Mouse (Mus musculus) 416B (cell line): Measurements from ENCODE around the gene Cacna2d3.
A peak's percentile ranks its signal among the peaks of the same experiment; 100 is the strongest.

Experiments used
- DNase-seq: peaks from one replicate; pipeline ENCODE4 v3.0.0; 2011; ENCODE audit warnings: low read depth

Gene Cacna2d3

DNA sequence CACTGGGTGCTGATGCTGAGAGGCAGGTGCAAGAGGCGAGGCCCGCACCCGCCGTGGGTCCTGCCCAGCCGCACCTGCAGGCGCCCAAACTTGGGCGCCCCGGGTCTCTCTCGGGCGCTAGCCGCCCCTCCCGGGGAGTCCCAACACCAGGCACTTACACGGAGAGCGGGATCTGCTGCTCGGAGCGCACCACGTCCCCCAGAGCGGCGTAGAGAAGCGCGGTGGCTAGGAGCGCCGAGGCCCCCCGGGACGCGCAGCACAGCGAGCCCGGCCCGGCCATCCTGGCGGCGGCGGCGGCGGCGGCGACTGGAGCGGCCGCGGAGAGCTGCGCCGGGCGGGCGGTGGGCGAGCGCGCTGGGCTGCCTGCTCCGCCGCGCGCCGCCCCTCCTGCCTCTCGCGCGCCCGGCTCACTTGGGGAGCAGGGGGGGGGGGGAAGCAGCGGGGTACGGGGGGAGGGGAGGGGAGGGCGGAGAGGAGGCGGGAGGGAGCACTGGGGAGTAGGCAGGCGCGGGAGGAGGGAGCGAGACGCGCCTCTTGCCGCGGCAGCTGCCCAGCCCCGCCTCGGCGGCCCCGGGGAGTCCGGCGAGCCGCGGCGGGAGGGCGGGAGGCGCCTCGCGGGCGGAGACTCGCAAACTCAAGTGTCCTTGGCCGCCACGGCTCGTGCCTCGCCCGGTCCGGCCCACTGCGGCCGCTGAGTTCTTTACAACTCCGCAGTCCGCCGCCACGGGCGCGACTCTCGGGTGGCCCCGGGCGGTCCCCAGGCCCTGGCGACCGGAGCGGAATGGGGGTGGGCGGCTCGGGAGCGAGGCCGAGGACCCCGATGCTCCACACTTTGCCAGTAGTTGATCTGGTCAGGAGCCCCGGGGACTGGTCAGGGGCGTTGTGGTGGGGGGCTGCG, at the start of gene Cacna2d3:
Gene Cacna2d3, minus strand, starts transcription at position 377 of the 898 bp plus-strand sequence.
- no peak for DNase-seq

DNA sequence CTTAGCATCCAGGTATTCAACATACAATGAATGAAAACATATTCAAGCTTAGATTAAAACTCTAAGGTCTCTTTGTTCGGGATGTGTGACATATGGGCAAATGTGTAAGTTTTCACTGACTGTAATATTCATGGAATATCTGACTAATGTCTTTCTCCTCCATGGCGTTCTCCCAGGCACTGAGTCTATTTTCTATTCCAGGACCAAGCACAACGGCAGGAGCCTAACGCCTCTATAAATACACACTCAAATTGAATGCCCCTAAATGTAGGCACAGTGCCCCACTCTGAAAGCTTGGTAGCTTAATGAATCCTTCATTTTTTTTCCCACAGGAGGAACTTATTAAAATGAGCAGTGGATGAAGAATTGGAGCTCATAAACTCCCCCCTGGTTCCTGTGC, 47.8 kb upstream of the Cacna2d3 start:
- no peak for DNase-seq

DNA sequence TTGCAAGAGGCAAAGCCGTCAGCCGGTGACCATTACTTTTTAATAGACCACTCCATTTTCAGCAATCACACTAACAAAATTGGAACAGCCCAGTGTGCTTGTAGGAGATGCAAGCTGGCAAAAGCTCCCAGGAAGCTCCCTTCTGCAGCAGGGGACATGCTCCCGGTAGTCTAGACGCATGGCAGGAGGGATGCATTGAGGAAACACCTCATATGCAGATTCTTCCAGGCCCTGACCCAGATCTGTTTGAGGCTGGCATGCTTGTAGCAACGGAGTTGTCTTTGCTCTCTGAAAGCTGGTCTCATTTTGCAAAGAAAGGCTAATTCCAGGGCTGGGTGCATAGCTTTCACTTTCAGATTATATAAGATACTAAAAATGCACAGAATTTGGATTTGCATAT, 31.2 kb upstream of the Cacna2d3 start:
- DNase-seq, result no peak

DNA sequence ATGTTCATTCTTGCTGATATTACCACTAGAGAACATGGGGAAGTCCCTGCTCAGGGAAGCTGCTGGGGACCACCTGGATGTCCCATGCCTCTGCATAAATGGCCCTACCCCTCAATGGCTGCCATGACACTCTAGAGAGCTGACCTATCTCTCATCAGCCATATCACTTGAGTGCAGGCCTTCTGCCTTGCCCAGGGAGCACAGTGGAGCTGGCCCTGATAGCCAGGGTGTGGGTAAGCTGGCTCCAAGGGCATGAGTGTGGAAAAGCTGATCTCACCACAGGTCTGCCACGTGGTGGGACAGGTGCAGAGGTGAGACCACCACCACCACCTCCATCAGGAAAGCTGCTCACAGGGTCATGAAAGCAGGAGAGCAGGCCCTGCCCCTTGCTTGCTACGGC, 17.1 kb upstream of the Cacna2d3 start:
- no peak for DNase-seq

DNA sequence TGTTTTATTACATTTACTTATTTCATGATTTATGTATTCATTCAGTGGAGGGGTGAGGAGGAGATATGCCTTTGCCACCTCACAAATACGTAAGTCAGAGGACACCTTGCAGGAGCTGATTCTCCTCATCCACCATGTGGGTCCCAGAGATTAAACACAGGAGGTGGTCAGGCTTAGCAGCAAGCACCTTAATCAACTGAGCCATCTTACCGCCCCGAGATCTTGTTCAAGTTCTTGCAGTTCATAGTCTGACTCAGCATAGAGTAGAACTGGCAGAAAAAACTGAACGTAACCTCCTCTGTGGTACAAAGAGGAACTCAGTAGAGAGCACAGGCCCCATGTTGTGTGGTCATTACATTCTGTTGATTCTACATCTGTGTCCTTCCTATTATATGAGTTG, 8.6 kb upstream of the Cacna2d3 start:
- no peak for DNase-seq

DNA sequence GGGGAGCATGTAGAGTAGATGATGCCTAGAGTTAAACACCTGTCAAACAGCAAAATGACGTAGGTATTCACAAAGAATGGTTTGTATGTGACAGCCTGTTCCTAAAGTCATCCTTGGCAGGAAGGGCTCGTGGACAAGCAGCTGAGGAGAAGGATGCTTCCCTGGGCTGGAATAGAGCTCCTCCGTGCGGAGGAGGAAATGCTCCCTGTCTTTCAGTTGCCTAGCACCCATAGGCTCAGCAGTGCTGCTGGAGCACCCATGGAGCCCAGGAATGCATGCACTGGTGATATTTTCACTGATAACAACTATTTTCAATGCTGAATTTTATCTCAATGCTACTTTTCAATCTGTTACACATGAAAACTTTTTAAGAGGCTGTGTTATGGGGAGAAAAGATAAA, 7.3 kb upstream of the Cacna2d3 start:
- DNase-seq, result no peak

DNA sequence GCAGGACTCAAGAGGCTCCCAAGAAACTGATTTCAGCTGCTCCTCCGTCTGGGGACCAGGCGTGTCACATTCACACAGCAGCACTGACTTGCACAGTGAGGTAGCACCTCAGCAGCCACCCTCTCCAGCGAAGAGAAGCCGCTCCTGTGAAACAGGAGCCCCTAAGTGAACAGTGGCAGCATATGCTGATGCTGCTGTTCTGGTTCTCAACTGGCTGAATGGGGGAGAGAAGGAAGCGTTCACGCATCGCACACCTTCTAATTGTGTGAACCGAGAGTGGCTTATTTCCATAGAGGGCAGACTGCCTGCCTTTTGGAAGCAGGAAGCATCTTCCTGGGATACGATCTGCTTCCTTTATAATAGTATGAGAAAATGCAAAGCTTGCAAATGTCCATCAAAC, 5.9 kb upstream of the Cacna2d3 start:
- no peak for DNase-seq

DNA sequence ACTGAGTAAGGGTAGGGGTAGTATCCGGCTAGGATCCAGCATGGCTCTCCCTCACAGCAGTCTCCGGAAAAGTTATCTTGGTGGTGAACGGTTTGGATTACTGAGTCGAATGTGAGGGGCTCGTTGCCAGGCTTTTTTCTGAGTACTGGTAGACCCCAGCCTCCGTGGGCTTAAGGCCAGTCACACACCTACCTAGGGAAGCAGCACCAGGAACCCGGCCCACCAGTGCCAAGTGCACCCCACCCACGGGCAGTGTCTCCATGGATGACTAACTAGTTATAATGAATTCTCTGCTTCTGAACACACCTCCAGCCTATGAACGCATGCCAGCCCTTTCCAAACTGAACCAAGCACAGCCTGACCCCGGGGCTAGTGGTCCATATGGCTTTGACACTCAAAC, 1.6 kb upstream of the Cacna2d3 start:
- no peak for DNase-seq

DNA sequence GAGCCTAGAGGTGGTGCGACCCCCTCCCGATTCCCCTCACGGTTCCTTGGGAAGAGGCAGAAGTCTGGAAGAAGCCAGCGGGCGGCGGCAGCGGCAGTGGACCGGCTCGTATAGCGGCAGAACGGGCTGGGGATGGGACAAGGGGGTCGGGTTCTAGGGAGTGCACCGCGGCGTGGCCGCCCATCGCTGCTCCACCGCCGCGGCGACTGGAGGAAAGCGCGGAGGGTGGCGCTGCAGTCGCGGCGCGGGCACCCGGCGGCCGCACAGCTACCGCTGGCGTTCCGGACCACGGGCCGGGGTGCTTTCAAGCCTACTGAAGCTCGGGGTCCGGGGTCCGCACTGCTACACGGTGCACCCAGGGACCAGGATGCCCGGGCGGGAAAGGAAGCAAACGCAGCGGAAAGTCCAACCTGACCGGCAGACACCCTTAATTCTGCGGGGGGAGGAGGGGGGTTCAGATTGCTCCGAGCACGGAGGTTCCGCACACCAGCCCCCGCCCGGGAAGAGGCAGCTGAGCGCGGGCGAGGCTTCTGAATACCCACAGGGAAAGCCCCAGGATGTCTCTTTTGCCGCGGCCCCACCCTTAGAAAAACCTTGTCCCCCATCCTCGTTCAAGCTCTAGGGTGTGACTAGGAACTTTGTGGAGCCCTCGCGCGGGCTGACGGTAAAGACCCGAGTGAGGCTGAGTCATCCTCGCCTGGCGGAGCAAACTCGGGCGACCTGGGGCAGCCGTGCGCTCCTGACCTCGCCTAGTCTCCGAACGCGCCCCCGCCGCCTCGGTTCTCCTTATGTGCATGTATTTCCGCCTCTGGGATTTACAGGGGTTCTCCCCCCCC, 940 bp upstream of the Cacna2d3 start:
- DNase-seq, result no peak

DNA sequence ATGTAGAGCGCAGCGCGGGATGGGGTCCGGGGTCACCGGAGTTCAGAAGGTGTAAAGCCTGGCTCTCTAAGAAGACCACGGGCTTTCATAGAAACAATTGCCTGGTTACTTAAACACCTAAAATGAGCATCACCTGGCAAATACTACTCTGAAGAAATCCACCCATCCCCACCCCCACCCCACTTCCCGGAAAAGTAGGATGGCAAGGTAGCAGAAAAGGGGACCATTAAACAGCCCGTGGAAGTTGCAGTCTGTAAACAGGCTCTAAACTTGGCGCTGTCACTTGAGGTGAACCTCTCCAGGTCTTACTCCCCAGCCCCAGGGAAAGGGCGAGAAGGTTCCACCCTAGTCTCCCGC, 555 bp downstream of the Cacna2d3 start:
- no peak for DNase-seq

DNA sequence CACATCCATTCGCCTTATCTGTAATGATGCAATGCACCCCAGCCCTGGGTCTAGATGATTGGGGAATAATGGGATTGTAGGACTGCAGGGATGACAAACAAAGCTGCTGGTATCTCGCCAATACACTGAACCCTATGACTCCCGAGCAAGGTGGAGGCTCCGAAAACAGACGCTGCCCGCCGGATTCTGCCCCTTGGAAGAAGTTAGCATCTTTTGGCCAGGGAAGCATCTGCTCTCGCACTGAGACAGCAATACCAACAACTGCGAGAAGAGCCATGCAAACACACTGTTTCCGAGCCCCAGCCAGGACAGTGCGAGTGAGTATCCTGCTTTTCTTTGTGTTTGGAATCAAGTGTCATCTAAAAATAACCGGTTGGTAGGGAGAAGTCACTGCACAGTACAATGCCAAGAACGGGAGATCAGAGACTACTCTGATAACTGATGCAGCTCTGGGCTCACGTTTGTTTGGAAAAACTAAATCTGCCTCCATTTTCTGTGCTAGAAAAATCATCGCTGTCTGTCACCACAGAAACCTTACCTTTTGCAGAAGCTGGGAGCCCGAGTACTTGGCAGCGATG, 1.2 kb downstream of the Cacna2d3 start:
- no peak for DNase-seq

DNA sequence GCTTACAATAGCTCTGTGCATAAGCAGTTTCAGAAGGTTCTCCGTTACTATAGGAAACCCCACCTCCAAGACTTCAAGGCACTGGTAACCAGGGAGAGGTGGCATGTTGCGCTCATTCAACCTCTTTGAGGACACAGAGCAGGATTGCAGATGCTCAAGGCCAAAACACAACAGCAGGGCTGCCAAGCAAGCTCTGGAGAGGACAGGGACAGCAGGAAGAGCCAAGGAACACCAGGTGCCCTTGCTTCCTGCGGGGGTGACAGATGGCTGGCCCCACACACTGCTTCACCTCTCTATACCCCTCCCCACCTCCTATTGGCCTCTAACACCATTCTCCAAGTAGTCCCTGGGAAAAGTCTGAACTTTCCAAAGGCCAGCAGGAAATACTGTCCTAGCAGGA, 9.0 kb downstream of the Cacna2d3 start:
- DNase-seq, result no peak

DNA sequence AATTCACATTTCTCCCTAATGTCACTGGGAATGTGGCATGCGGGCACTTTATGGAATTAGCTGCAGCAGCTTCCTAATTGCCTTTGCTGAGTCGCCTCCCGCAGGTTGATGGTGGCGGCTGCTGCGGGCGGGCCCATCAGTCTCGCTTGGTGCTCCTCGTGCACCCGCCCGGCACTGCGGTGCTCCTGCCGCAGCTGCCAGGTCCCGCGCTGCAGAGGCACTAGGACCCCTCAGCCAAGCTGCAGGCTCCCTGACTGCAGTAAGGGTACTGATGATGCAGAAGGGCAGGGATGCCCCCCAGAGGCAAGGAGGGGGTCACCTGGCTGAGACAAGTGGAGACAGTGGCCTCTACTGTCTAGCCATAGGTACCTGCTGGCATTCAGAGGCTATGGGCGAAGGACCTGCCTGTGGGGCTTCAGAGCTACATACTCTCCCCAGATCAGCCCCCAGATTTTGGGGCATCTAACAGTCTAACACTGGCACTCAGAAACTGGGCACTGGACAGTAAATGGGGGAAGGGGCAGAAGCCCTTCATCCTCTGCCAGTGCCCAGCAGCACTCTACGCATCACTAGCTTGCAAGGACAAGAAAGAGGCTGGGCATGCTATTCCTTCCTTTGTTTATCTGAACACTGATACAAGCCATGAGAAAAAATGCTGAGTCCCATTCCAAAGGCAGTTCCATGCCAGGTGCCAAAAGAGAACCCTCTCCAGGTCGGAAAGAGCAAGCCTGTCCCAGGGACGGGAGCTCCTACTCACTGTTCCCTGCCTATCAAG, 13.9 kb downstream of the Cacna2d3 start:
- no peak for DNase-seq

DNA sequence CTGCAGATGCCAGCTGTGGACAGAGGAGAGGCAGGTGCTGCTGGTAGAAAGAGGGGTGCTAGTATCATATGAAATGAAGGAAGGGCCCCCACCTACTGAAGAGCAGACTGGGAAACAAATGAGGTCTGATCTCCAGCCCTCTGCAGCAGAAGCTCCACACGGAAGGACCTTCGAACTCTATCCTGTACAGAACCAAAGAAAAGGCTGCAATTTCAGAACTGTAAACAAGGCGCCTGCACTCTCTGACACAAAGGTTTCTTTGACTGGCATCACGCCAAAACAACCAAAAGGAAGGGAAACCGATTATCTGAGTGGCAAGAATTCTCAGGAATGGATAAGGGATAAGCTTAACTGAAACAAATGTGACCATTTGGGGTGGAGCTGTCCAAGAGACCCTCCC, 18.9 kb downstream of the Cacna2d3 start:
- no peak for DNase-seq

DNA sequence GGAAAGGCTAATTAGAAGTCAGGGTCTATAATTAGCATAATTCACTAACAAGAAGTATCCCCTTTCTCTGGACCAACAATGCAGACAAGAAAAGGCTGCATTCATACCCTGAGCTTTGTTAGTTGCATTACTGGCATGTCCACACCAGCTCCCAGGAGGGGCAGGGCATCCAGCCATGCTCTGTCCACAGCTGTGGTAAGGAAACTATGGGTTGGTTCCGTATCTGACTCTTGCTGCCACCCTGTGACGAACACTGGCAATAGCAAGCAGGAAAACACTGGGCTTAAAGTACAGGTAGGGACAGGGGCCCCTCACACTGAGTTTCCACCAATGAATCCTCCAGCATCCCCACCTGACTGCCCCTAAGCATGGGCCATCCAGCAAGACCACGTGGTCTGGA, 25.5 kb downstream of the Cacna2d3 start:
- DNase-seq, result peak; percentile 7

DNA sequence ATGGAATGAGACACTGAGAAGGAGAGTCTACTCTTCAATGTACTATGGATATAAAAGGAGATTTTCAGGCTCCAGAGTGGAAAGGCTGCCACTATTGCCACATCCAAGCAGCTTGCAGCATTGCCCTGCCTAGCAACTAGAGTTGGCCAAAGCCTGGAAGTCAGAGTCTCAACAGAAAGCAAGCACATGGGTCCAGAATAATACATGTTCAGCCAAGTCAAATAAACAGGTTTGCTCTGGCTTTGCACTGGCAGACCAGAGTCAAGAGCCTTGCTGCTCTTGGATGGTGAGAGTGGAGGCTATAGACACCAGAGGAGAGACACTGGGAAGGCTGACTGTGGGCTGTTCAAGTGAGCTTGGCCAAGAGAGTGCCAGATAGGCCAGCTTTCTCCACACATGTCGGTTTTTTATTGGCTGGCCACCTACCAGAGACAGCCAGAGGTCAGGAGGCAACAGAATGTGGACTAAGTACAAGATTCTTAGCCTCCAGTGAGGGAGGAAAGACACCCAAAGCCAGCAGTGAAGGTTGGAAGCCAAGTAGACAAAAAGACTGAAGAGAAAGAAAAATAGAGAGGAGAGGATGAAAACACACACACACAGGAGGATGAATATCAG, 49.1 kb downstream of the Cacna2d3 start:
- DNase-seq, result no peak

DNA sequence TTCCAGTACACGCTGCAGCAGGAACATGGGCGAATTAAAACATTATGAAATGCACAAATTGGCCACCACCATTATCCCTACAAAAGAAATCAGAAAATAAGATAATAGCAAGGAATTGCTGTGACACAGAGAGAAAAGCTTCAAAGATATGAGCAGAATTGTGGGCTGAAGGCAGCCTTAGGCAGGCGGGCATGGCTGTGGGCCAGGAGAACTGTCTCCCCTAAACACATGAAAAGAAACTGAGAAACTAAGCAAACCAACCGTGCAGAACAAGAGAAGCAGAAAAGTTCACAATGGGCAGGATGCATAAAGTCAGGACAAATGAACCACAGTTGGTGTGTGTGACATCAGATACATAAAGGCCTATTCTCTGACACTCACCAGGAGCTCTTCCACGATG, 51.8 kb downstream of the Cacna2d3 start:
- DNase-seq, result no peak

DNA sequence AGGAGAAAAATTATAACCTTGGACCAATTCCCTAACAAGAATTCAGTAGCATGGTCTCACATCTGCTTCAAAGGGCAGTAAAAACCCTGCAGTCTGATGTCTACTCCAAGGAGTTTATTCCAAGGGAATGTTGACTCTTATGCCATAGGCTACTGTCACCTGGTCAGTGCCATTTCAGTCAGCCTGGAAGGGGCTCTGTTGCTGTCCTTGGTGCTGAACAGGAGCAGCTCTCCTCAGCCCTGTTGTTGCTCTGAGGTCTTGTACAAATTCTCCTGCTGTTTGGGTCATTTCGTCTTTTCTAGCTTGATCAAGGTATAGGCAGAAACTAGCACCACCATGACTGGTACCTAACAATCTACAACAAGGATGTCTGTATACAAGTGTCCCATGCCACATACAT, 64.7 kb downstream of the Cacna2d3 start:
- peak; percentile 0 for DNase-seq

DNA sequence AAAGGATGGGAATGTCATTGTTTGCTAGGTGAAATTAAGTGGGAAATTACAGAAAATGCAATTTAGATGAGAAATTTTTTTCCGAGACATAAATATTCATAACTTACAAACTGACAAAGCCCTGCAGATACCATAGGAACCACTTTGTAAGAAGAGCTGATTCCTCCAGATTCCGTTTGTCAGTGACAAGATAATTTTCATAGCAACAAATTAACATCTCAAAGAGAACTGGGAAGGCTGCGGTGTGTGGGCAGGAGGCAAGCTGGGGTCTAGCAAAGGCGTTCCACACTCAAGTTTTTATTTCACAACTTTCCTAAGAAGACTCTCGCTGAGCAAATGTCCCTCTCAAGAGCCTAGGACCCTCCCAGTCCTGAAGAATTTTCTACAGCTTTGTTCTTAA, 71.1 kb downstream of the Cacna2d3 start:
- DNase-seq, result no peak

DNA sequence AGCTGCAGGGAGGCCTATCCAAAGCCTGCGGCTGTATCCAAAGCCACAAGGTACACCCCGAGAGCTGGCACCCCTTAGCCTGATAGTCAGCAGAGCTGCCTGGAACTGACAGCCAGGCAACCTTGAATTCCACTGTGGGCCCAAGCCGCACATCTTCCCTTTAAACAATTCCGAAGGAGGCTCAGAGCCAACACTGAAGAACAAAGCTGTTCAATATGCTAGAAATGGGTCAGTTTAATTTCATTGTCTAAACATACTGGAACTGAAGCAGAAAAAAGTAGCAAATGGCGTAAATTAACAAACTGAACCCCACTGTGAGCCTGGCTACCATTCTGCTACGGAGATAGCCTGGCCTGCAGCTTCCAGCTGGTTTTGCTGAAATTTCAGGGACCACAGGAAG, 72.9 kb downstream of the Cacna2d3 start:
- DNase-seq, result no peak

DNA sequence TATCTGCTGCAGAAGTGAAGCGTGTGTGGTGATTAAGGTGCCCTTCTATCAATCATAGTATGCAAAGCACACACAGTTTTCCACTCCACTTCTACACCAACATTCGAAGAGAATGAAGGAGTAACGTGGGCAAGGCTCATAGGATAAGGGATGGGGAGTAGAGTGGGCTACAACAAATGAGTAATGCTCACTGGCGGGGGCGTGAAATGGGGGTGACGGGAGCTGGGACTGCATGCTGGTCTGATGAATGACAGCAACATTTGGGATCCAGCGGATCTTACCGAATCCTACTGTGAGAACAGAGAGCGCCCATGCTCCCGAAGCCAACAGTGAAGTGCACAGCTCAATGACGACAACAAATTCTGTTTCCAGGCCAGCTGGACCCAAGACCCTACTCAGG, 76.2 kb downstream of the Cacna2d3 start:
- no peak for DNase-seq

DNA sequence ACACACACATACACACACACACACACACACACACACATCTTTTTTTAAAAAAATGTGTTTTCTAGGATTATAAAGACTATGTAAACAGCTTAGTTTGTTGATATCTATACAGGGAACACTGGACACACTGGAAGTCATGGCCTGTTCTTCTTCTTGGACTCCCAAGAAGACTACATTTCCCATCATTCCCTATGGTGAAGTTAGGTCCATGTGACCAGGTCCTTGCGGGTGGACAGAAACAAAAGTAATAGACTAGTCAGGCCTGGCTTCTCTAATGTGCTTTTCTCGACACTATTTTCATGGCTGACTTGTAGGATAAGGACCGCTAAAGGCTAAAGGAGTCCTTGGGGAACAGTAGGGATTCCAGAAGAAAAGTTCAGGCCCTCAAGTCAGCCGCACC, 78.4 kb downstream of the Cacna2d3 start:
- no peak for DNase-seq
